Comparison of ENCODE assay signal across 8 mouse cellular contexts in the genomic region with DNA sequence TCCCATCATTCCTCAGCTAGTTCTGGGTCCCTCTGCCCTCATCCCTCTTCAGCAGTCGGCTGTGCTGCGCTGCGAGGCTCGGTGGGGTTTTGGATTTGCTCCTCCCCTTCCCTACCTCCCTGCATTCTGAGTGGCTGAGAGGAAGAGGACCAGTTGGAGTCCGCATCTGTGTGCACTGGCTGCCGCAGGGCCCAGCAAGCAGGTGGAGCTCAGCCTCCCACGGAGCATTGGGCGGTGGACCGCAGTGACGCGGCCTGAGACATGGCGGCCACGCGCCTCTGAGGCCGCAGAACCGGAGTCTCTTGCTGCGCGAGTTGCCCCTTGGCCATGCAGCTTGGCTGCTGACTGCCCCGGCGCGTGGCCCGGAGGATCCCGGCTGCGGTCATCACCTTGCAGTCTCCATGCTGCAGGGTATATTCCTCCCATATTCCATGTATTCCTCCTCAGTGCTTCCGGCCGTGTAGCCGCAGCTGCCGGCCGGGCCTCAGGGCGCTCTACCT. TPM values are rescaled to one million over a fixed set of nuclear protein-coding genes. Genes with fewer than 3 reads are reported as not detected.
DNase-seq lines count a peak whose midpoint lies in the region; ATAC-seq lines count a peak whose summit lies in the region.

A gene (plus strand): TSS at position 54 of the 500 bp plus-strand sequence.

- 0 out of 2 replicates have a peak, but pooled peaks cover 5% of the 10 kb centered on the region for H3K4me1 ChIP-seq in hindbrain, embryonic 12.5 days

- peak within 1 kb of the TSS; percentile 63 for H3K4me3 ChIP-seq in hindbrain, embryonic 12.5 days

- ATAC-seq in hindbrain, embryonic 12.5 days (ENCODE audit: low FRiP score), result peak; percentile 100

- H3K9ac ChIP-seq in hindbrain, embryonic 12.5 days, result peak within 1 kb of the TSS; percentile 64

- peak within 1 kb of the TSS; percentile 90 for H3K27ac ChIP-seq in hindbrain, embryonic 12.5 days

- DNase-seq in NIH3T3 (ENCODE audit: low read depth), result peak; percentile 16
- DNase-seq in cerebellum, postnatal 10 days, result peak; percentile 91 to 94
- peak; percentile 87 to 89 for DNase-seq in frontal cortex, postnatal 10 days (ENCODE audit: low spot score in 2 of 2)
- peak; percentile 89 to 92 for DNase-seq in layer of hippocampus, postnatal 14 days (ENCODE audit: low spot score in 2 of 2)
- peak; percentile 42 for DNase-seq in lung, postnatal 10 days
- peak; percentile 80 for DNase-seq in ovary, postnatal 36 days (ENCODE audit: low spot score)
- peak; percentile 20 for DNase-seq in thymus, postnatal 25 days

- H3K4me2 ChIP-seq in hindbrain, embryonic 12.5 days (replicated peaks), result peak within 1 kb of the TSS; percentile 65

- under 1% methylated on average over 30 of the region's 30 CpGs for WGBS in hindbrain, embryonic 12.5 days

- H3K27me3 ChIP-seq in hindbrain, embryonic 12.5 days, result no peaks in the 10 kb centered on the region

- H3K36me3 ChIP-seq in hindbrain, embryonic 12.5 days, result no peaks in the 10 kb centered on the region

- no peaks in the 10 kb centered on the region for H3K9me3 ChIP-seq in hindbrain, embryonic 12.5 days (replicated peaks)

RNA-seq across cellular contexts. Expression of the gene that starts here (rescaled TPM):
- 28.0 and 31.2 TPM in 2 replicates for polyA plus RNA-seq in hindbrain, embryonic 12.5 days (2016; fragmentation: Nextera tagmentation; extraction: Ambion mirVana)
- 10 to 100 TPM; 53.5 to 56.2 TPM for total RNA-seq in layer of hippocampus, postnatal 14 days (2021)

Comparison
In these comparisons a context has a peak if more than half of its experiments do, and no peak if none do; other contexts are left out.
1. Peak in every context shown above with its lines: DNase-seq, ATAC-seq, H3K4me3 ChIP-seq and H3K27ac ChIP-seq.
2. DNase-seq: peak in every context shown above with its lines; median percentile 92 in cerebellum, postnatal 10 days; 90 in layer of hippocampus, postnatal 14 days; 88 in frontal cortex, postnatal 10 days; 80 in ovary, postnatal 36 days; 42 in lung, postnatal 10 days; 20 in thymus, postnatal 25 days; 16 in NIH3T3.